Mouse (Mus musculus) mouse trophoblast stem cell (cell line): ENCODE measurements around the gene Tmtc2.

Source experiments
- in situ Hi-C, 2 experiments: fragments of 300-500 bp; cut with MseI, MboI; formaldehyde crosslinking; loops; 2 replicates in 1 of 2; 3 replicates in 1 of 2; pipeline ENCODE4 v1.15.1; 2025

Tmtc2 gene

DNA sequence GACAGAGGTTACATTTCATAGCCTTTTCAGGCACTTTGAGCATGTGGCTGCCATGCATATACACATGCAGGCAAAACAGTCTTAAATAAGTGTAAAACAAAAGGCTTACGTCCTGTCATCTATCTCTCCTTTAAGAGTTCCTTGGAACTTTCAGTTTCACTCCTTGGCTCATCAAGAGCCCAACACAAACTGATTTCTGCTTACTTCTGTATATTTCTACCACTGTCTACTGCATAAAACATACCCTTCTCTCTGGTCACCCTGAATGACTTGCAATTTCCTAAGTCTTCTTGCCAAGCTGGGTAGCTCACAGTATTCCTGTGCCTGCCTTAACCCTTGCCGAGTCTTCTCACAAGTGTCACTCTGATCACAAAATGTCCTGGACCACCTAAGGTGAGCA, 26.2 kb downstream of the Tmtc2 start:
- in situ Hi-C loops: no loop called here

DNA sequence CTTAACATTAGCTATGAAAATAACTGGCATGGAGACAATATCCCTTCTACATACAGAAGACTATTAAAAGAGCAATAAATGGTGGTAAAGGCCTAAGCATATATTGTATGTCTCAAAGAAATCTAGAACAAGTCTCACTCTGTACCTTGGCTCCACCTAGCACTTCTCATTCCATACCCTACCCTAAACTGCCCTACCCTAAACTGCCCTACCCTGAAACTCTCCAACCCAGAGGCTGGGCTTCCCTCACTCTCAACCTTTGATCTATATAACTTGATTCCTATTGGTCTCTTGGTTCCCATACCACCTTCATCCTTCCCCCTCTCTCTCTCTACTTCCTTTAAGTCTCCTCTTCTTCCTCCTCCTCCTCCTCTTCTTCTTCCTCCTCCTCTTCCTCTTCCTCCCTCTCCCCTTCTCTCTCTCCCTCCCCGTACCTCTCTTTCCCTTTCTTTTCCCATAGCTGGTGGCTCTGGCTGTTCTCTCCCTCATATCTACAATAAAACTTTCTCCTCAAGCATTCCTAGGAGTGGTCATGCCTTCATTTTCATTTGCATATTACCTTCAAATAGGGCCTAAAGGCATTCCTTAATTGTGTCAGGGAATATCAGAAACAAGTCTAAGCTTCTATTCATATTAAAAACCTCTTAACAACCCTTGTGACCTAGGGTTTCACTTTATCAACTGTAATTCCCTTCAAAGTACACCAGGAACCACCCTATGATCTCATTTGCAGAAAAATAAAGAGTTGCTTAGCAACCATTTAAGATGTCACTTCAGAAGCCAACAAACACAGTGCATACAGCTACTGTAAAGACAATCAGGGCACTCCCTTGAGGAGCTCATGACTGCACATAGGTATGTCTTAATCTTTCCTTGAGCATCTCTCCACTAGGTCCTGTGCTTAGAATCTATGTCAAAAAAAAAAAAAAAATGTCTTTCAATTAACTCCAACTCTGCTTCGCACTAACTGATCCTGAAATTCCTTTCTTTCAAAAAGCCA, 29.9 kb downstream of the Tmtc2 start:
- in situ Hi-C loops: no loop called here

- in situ Hi-C loops: no loop called here
Measured at GRCm38 (mm10) chr10:105542081-105542480, 32.2 kb downstream of the Tmtc2 start.

- in situ Hi-C loops: no loop called here
Measured at GRCm38 (mm10) chr10:105539697-105540096, 34.6 kb downstream of the Tmtc2 start.

DNA sequence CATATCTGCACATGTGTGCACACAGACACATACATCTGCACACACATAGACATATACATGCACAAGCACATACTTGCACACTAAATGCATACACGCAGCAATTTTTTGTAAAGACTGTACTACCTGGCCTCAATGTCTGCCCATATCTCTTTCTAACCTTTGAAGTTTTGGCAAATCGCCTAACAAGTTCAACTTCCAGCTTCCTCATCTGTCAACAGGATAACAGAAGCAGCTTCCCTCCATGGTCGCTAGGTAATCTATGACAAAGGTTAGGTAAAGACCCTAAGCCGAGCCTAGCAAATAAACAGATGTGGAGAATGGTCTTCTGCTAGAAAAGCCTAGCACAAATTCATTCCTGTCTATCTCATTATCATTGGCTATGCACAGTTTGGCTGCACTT, 37.3 kb downstream of the Tmtc2 start:
- in situ Hi-C loops: no loop called here

GRCm38 (mm10) chr10:105535848-105536247, 38.4 kb downstream of the Tmtc2 start:
- in situ Hi-C loops: no loop called here

DNA sequence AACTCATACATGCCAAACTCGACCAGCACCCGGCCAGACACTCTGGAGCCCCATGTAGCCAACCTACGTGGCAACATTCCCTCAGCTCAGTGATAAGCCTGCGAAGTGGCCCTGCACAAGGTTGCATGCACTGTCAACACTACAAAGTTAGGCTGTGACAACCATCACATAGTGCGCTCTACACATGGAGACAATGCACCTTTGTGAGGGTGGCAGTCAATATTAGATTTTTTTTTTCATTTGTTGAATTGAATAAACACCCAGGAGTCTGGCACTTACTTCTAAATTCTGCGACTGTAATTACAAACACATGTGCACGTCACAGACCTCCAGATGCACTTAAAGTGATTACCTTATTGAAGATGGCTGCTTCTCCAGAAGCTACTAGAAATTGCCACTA, 41.5 kb downstream of the Tmtc2 start:
- in situ Hi-C loops: no loop called here

DNA sequence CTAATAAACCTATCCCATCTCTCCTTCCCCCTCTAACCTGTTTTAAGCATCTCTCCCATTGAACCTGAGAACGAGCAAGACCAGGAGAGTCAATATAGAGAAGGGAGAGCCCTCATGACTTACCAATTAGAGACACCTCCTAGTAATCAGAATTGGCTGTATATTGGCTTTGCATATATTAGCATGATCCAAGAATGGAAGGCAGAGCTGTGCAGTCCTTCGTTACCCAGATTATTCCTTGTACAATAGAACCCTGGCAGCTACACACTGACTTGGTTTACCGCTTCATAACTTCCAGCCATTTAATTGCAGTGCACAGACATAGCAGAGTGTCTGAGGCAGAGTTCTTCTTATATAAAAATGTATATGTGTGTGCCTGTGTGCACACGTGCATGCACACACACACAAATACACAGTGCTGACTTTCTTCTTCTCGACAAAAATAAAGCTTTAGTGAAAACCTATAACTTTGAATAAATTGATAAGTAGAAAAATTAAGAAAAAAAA, 42.2 kb downstream of the Tmtc2 start:
- in situ Hi-C loops: no loop called here

GRCm38 (mm10) chr10:105531080-105531894, 43.0 kb downstream of the Tmtc2 start:
- in situ Hi-C loops: no loop called here

GRCm38 (mm10) chr10:105523405-105524088, 50.7 kb downstream of the Tmtc2 start:
- in situ Hi-C loops: no loop called here

- in situ Hi-C loops: no loop called here
Measured at GRCm38 (mm10) chr10:105522431-105522830, 51.8 kb downstream of the Tmtc2 start.

DNA sequence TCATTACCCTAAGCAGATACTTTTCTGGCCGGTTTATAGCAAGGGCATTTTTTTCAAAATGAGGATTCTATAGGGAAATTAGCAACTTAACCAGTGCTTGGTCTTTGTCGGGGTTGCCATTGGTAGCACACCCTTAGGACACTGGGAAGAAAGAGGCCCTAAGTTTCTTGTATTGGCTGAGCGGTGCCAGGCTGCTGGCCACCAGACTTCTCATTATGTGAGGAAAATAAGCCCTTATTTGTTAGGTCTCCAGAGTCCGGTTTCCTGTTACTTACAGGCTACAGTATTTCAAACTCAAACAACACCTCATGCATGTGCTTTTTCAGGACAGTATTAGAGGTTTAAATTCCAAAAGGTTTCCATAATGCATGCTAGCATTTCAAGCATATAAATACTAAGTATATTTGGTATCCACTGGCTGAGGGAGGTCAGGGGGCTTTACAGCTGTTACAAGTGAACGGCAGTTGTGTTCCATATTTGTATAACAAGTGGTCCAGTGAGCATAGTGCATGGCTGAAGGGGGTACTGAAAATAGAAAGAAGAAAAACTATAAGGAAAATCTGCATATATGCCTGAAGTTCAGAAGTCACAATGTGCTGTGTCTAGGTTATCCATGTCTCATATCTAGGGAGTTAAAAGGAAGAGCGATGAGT, 55.0 kb downstream of the Tmtc2 start:
- in situ Hi-C loops: no loop called here

GRCm38 (mm10) chr10:105518144-105518543, 56.1 kb downstream of the Tmtc2 start:
- in situ Hi-C loops: no loop called here

DNA sequence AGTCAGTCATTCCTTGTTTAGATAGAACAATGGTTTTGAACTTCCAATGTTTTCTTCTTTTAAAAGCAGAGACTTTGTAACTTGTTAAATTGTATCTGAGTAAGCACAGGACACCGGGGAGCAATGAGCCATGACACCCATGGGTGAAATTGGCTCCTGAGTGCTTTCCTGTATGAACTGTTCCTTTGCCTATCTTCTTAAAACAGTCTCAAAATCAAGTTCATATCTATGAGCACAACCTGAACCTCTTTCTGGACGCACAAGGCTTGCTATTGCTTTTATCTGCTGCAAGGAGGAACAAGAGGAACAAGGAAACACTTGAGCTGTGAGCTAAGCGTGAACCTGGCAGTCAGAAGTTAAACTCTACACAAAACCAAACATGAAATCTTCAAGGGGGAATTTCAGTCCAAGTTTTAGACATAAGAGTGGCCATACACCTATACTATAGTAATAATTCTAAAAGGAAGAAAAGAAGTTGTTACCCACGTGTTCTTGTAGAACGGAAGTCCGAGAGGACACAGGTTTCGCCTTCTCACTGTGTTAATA, 60.4 kb downstream of the Tmtc2 start:
- in situ Hi-C loops: no loop called here

- in situ Hi-C loops: no loop called here
Measured at GRCm38 (mm10) chr10:105509896-105510272, 64.4 kb downstream of the Tmtc2 start.

DNA sequence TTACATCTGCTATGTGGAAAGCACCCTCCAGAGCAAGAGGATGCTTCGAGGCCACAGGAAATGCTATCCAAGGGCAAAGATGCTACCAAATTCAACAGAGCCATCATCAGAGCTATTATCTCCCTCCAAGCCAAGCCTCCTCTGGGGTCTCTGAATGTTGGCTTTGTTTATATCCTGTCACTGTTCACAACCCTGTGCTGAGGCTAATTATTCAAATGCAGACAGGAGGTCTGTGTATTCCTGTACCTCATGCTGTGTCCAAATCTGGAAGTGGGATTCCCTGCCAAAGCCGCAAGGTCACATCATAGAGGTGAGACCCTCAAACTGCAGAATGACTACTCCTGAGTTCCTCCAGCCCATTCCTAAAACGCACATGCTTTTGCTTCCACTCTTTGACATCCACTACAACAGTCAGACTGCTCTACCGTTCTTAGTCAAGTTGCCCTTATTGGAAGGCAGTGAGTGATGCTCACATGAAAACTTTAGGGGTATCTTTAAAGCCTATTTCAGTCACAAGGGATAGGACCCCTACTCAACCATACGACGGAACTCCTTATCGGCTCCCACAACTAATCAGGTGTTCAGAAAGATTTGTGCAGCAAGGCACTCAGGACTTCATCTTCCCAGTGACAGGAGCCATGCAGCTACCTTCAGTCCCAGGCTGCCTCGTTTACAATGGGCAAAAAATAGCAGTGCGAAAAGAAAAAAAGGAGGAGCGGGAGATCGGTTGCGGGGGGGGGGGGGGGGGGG, 64.9 kb downstream of the Tmtc2 start:
- in situ Hi-C loops: no loop called here

- in situ Hi-C loops: no loop called here
Measured at GRCm38 (mm10) chr10:105507982-105508786, 66.1 kb downstream of the Tmtc2 start.

DNA sequence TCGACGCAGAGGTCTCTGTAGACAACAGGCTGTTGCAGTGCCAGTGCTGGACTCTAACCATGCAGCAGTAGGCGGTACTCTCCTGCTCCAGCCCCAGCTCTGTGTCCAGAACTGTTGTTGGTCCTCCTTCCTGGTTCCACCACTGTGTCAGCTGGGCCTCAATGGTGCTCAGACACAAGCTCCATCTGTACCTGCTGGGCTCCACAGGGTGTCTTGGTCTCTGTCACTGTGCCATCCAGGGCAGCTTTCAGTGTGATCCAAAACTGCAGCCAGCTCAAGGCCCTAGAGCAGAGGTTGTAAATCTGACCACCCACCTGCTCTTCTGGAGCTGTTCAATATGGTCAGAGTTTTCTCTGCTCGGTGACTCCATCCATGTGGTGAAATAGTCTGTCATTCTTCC, 68.2 kb downstream of the Tmtc2 start:
- in situ Hi-C loops: no loop called here

- in situ Hi-C loops: no loop called here
Measured at GRCm38 (mm10) chr10:105504472-105504871, 69.8 kb downstream of the Tmtc2 start.
